Mouse (Mus musculus): ENCODE data around the gene Meig1.
"Not testable (repeated sequence)": the region's sequence is repeated elsewhere in the genome, so short reads cannot be mapped to it uniquely, and the experiment has no call there.

Gene Meig1

DNA sequence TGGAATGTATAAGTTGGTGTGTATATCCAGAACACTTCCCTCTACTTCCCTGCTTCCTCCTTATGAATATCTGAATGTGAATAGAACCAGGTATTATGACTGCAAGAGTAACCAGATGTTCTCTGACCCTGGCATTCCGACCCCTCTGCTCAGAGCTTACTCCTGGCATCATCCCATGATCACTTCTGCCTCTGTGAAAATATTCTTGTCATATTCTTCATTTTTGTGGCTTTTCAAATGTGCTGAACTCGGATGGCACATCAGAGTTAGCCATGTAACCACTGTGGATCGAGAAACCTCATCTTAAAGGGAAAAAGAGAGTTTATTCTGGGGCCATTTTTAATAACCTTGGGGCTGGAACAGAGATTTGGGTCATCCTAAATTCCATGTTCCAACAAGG lies at the start of gene Meig1:
TSS of gene Meig1 (minus strand) at position 101 of the 400 bp plus-strand sequence.
- DNase-seq (ENCODE audit: low spot score) = no peak

DNA sequence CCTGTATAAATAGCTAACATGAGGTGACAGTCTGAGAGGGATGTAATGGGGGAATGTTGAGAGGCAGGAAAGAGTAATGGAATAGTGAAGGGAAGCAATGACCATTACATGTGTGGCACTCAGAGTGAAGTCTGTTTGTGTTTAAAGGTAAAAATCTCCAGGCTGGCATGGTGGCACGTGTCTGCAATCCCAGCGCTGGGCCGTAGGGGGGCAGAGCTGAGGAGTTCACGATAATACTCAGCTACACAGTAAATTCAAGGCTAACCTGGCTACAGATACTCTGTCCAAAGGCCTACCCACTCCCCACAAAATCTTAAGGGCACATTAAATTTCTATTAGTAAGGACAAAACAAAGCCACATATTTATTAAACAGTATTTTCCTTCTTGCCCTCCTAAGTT lies 34.1 kb upstream of the Meig1 start:
- DNase-seq (ENCODE audit: low spot score) = no peak

DNA sequence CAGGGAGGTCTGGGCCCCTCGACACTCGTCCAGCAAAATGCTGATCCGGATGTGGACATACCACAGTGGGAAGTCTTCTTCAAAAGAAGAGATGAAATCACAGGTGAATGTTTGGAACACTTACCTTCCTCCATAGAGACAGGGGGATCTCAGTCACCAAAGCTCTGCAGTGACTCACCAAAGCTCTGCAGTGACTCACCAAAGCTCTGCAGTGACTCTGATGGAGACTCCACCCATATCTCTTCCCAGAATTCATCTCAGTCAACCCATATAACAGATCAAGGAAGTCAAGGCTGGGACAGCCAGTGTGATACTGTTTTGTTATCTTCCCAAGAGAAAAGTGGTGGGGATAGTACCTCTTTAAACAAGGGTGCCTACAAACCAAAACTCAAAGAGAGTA lies 30.6 kb upstream of the Meig1 start:
- no peak for DNase-seq (ENCODE audit: low spot score)

DNA sequence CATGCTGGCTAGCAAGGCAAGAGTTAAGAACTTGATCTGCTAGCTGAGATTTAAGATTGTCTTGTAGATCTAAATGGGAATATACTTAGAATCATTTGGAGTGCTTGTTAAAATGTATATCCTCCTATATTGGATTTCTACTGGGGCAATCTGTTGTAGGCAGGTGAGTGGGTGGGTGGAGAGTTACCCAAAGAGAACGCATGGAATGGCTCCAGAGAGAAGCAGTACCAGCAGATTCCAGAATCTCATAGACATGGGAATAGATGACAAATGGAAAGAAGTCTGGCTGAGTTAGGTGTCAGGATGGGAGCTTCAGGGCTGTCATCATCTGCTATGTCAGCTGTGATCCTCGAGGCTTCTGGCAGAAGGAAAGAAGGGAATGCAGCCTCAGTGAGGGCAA lies 27.0 kb upstream of the Meig1 start:
- DNase-seq (ENCODE audit: low spot score) = no peak

DNA sequence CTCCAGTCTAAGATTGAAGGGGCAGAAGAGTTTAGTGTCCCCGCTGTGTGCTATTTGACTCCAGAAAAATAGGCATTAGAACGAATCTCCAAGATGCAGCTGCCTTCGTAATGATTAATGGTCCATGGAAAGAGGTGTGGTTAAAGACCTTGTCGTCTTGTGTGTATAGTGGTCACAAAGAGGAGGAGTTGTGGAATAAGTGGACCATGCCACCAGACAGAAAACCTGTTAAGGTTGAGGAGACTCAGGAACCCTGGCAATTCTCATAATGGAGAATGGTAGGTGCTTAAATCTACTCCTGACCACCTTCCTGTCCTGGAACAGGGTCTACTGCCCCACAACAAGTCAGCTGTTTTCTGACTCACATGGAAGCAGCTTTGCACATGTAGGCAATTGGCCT lies 23.5 kb upstream of the Meig1 start:
- no peak for DNase-seq (ENCODE audit: low spot score)

DNA sequence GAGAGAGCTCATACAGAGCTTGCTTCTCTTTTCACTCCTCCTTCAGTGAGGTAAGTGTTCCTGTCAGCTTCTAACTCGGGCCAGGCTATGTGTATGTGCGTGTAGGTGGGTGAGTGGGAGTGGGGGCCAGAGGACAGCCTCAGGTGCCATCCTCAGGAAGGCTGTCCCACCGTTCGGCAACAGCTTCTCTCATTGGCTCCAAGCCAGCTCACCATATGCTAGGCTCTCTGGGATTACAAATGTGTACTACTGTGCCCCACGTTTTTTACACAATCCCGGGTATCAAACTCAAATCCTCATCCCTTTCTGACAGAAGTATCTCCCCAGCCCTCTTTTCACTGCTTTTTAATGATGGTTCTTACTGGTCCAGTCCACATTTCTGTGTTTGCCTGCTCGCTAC lies 21.8 kb upstream of the Meig1 start:
- no peak for DNase-seq (ENCODE audit: low spot score)

DNA sequence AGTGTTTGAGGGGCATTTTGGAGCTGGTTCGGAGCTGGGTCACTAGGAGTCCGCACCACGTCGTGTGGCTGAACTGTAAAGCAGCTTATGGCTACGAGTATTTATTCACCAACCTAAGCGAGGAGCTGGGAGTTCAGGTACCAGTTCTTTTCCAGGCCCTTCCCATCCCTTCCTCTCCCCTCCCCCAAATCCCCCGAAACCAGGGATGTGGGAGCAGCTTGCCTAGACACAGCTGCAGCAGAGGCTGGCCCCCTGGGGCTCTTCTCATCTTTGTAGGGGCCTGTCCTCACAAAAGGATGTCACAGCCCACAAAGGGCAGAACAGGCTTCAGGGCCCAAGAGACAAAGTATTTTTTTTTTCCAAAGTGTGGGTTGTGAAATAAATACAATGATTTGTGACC lies 15.5 kb upstream of the Meig1 start:
- no peak for DNase-seq (ENCODE audit: low spot score)

DNA sequence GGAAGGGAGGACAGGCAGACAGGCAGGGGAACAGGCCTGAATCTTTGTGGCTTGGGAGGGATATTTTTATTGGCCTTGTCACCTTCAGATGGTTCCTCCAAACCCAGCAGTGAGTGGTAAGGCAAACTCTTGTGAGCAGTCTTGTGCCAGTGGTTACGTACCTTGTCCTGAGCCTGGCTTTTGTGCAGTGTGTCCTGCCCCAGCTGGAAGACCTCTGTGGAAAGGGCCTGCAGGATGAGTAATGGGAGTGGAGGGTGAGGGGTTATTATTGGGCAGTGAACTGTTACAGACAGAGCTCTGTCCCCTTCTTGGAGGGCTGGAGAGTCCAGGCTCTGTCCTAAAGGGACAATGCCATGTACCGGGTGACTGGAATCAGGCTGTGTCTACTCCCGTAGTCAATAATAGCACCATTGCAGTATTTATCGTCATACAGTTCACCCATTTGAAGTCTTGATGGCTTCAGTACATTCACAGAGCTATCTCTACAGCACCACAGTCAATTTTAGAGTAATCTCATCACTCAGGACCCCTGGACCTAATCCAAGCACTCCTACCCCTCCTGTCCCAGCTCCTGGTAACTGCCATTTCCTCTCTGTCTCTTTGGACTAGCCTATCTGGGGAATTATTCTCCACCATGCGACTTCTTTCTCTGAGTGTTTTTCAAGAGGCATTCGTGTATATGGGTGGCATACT lies 13.1 kb upstream of the Meig1 start:
- DNase-seq (ENCODE audit: low spot score) = no peak

DNA sequence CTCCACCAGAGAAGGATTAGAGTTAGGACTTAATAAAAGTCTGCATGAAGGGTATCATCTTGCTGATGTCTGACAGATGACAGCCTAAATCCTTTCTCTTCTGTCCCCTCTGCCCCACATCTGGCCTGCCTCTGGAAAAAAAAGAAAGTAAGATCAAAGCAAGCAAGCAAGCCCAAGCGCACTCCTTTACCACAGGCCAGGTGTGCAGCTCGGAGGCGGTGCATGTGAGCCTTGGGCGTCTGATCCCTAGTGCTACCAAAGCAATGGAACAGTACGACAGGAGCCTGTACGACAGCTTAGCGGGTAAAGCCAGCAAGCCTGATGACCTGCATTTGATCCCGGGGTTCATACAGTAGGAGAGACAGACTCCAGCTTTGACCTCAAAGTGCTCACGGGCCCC lies 8.5 kb upstream of the Meig1 start:
- no peak for DNase-seq (ENCODE audit: low spot score)

DNA sequence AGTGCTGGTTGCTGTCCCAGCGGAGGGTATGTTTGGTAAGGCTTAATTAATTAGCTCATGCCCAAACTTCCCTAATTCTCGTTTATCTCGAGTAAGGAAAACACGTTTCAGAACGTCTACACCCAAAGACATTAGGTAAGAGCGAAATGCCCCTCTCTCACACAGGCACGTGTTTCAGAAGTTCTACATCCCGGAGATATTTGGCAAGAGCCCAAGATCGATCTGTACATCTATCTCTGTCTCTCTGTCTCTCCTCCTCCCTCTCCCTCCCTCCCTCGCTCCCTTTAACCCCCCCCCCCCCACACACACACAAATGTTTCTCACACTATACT lies 2.1 kb upstream of the Meig1 start:
- no peak for DNase-seq (ENCODE audit: low spot score)

DNA sequence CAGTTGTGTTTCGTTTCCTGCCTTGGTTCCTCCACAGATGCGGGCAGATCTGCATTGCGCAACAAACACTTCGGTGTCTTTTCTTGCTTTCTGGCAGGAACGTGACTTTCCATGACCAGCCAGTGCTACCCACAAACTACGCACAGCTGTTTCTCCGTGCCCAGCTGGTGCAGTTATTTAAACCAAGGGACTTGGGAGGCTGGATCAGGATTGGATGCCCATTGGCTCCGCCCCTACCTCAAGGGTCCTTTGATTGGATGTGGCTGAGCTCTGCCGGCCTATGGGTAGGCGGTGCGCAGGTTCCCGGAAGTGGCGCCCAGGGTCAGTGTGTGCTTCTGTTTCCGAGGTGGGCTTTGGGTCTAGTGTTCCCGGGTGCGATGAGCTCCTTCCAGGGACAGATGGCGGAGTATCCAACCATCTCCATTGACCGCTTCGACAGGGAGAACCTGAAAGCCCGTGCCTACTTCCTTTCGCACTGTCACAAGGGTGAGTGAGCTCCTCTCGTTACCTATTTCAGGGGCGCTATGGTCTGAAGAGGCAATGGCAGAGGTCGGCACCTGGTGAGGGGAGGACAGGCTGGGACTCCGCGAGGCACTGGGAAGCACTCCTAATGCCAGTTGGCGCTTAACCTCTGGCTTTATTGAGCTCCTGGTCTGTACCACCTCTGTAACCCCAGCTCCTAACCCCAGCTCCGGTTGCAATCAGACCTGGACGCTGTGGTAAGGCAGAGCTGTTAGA lies 1.6 kb upstream of the Meig1 start, which contains the start of gene Dclre1c:
TSS of gene Dclre1c (plus strand) at position 291 of the 738 bp plus-strand sequence.
- DNase-seq (ENCODE audit: low spot score) = peak; percentile 93

DNA sequence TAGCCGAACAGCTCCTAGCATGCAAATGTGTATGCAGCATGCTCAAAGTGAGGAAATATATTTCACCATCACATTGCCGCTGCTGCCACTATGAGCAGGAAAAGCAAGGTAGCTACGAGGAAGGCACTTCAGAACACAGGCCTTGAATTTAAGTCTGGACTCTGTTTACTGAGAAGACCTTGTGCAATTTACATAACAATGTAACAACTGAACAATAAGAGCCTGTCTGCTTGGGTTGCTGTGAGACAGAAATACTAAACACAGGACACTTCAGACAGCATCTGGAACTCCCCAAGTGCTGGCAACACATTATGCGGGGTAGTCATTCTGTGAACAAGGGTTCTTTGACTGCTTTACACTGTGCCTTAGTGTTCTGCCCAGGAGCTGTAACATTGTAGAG lies 2.3 kb downstream of the Meig1 start:
- DNase-seq (ENCODE audit: low spot score) = no peak

DNA sequence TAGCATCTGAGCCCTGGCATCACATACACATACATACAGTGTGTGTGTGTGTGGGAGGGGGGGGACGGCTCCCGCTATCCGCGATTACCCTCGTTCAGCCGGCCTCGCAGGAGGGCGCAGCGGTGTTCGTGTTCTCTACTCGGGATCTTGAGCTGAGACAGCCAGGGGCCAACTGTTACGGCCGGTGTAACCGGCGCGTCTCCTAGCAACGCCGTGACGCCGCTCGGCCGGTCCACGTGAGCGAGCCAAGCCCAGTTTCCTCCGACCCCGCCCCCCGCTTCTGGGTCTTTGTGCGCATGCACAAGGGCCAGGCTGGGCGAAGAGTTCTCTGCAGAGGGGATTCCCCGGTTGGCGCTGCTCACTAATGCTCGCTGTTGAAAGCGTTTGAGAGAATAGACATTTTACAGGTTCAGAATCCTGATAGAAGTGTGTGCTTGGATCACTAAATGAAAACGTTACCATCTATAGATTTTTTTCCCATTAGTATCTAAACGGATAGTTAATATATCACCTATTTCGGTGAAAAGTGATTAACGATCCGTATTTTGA lies 3.5 kb downstream of the Meig1 start:
- DNase-seq (ENCODE audit: low spot score) = peak; percentile 89

DNA sequence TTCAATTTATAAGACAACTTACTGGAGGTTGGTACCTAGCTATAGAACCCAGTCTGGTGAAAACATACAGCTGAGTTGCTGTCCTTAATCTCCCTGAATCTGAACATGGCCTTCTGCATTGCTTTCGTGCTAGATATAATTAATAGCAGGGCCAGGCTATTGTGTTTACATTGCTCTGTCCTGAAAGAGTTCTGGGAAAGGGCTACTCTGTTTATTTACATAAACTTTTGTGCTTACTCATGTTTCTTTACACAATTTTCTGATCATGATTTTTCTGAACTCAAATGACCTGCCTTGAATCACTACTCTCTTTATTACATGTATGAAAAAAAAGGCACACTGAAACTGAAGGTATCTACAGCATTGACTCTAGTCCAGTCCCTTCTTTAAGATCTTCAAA lies 6.8 kb downstream of the Meig1 start:
- DNase-seq (ENCODE audit: low spot score) = peak; percentile 34

DNA sequence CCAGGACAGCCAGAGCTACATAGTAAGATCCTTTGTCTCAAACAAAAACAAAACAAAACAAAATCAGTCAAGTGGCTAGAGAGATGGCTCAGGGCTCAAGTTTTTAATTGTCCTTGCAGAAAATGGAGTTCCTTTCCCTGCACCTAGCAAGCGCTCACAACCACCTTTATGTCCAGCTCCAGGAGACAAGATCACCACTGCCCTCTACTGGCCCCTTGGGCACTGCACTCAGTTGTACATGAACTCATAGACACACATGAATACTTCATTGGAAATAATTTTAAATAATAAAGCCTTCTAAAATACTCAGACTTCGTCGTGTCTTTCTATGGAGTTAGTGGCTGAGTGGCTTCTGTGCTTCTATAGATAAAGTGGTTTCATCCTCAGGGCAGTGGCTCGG lies 8.2 kb downstream of the Meig1 start:
- peak; percentile 51 for DNase-seq (ENCODE audit: low spot score)

DNA sequence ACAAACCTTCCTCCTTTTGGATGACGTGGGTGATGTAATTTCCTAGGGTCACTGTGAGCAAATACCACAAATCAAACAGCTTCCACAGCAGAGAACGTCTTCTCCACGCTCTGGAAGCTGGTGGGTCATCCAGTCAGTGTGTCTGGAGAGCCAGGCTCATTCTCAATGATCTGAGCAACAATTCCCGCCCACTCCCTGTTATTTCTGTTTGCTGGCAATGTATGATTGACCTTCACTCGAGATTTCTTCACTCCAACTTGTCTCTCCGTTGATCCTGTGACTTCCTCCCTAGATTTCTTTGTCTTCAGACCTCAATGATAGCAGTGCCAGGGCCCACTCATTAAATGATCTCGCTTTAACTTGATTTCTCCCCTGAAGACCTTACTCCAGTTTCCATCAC lies 14.7 kb downstream of the Meig1 start:
- peak; percentile 39 for DNase-seq (ENCODE audit: low spot score)

DNA sequence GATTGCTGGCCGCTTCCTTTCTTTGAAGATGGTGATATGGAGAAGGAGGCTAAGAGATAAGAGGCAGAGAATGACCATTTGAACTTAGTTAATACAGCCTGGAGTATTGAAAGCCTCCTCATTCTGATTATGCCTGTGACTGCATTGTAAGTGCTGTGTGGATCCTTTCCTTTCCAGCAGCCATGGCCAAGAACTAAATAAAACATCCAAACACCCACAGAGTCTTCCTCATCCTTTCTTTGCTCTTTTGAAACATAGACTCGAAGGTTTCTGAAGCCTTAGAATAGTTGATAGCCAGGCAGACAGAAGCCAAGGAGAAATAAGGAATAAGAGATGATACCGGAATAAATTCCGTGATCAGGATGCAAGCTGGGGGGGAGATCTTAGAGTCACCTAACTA lies 16.5 kb downstream of the Meig1 start:
- DNase-seq (ENCODE audit: low spot score) = no peak

DNA sequence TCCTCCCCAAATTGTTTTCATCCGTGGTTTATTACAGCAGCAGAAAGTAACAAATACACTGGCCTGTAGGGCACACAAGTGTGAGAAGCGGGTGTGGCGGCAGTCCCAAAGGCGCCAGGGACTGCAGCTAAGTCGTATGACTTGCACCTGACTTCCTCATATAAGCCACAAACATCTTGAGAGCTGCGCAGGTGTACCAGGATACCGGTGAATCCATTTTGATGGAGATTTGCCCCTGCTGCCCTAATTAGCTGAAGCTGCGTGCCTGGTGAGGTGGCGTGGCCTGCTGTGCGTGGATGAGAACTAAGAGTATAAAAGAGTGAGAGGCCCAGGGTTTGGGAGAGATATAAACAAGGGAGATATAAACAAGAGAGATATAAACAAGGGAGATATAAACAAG lies 25.3 kb downstream of the Meig1 start, which contains the start of gene Olah:
TSS of gene Olah (minus strand) at position 101 of the 400 bp plus-strand sequence.
- not testable (repeated sequence) for DNase-seq (ENCODE audit: low spot score)

DNA sequence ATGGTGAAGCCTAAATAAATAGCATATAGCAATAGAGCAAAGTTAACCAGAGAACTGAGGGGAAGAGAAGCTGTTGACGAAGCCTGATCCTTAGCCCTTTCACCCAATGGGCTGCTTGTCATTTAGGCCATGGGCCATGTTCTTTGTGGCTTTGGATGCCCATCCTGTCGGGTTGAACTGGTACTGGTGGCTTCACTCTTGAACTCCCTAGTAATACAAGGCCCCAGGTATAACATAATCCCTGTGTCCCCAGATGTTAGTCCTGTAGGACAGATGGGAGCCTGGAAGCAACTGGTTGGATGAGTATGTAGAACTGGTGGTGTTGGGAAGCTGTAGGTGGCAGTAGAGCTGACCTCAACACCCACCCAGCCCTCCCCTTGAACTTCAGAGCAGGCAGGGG lies 30.5 kb downstream of the Meig1 start:
- peak; percentile 12 for DNase-seq (ENCODE audit: low spot score)

DNA sequence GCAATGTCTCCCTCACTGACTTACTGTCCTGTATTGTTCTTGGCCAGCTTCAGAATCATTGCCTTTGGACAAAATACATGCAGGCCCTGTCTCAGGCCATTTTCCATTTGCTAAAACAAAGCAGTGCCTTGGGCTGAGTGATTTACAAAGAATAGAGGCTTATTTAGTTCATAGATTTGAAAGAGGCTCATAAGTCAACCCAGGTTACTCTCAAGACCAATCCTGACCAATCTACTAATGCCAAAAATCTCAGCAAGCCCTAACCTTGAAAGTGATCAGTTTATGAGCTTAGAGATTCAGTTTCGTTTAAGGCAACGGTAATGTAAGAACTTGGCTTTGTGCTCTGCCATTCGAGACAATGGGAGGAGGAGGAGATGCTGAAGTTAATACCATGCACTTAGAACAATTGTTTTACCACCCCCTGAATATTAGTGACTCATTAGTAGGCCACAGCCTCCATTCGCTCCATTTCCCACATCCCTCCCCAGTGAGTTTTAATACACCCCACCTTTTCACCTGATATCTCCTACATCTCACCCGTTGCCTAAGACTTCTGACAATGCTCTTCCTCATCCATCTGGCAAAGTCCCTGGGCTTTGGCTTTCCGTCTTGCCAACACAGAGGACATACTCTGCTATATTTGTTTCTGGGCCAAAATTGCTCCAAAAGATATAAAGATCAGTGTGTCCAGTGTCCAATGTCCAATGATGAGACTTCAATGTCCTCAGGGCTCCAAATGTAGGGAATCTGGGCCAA lies 35.2 kb downstream of the Meig1 start:
- DNase-seq (ENCODE audit: low spot score) = no peak

DNA sequence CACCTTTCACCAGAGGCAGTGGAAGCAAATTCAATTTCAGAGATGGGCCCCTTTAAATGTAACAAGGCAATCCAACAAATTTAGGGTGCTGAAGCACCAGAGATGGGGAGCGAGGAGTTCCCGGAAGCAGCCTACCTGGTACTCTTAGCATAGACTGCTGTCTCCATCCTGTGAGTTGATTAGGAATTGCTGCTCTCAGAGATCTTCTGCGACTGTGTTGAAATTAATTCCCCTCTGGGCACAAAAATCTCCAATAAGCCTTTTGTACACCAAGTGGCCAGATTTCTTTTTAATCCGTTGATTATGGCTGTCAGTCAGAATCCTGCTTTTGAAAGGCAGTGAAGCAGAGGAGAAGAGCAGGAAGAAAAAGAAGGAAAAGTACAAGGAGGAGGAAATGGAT lies 57.3 kb downstream of the Meig1 start:
- DNase-seq (ENCODE audit: low spot score) = no peak

DNA sequence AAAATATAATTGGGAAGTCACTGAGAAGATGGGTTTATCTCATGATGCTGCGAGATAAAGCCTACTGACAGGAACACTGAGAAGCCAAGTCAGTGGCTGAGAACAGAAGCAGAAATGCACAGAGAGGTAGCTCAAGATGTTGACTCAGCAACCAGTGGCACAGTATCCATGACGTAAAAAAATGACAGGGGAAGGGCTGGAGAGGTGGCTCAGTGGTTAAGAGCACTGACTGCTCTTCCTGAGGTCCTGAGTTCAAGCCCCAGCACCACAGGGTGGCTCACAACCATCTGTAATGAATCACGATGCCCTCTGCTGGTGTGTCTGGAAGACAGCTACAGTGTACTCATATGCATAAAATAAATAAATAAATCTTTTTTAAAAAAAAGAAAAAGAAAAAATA lies 61.4 kb downstream of the Meig1 start:
- DNase-seq (ENCODE audit: low spot score) = no peak
